Mouse (Mus musculus): Measurements from ENCODE around the gene Cyp2u1. TPM values are rescaled to one million over a fixed set of nuclear protein-coding genes. Genes with fewer than 3 reads are reported as not detected.

The Cyp2u1 gene
- polyA plus RNA-seq, 1 experiment from 2014 or later = 3.1 TPM

GRCm38 (mm10) chr3:131250283-131250682, 52.7 kb downstream of the Cyp2u1 start:
- H3K27ac ChIP-seq (replicated peaks) = no peak overlapping the region
- ATAC-seq (ENCODE audit: low FRiP score, low read depth) = no peak
- no peaks in the 10 kb centered on the region for H3K36me3 ChIP-seq
- no peak overlapping the region for H3K4me3 ChIP-seq
- 89% methylated on average over 2 of the region's 2 CpGs for WGBS
- no peak overlapping the region for H3K4me2 ChIP-seq (replicated peaks)
- H3K9ac ChIP-seq (replicated peaks) = no peak overlapping the region
- H3K9me3 ChIP-seq = no peaks in the 10 kb centered on the region
- no peaks in the 10 kb centered on the region for H3K27me3 ChIP-seq
- no peaks in the 10 kb centered on the region for H3K4me1 ChIP-seq

- H3K4me1 ChIP-seq = no peaks in the 10 kb centered on the region
- no peaks in the 10 kb centered on the region for H3K27me3 ChIP-seq
- no peak overlapping the region for H3K4me2 ChIP-seq (replicated peaks)
- no peaks in the 10 kb centered on the region for H3K9me3 ChIP-seq
- no peak overlapping the region for H3K27ac ChIP-seq (replicated peaks)
- WGBS = 91% methylated on average over 10 of the region's 10 CpGs
- no peak overlapping the region for H3K4me3 ChIP-seq
- no peak for ATAC-seq (ENCODE audit: low FRiP score, low read depth)
- H3K9ac ChIP-seq (replicated peaks) = no peak overlapping the region
- H3K36me3 ChIP-seq = no peaks in the 10 kb centered on the region
Measured at GRCm38 (mm10) chr3:131248444-131248843, 54.6 kb downstream of the Cyp2u1 start.

GRCm38 (mm10) chr3:131247851-131248250, 55.2 kb downstream of the Cyp2u1 start:
- Histone ChIP-seq H3K27me3 (no peaks in the 10 kb centered on the region), H3K36me3 (no peaks in the 10 kb centered on the region), H3K27ac (replicated peaks) (no peak overlapping the region), H3K4me3 (no peak overlapping the region), H3K9ac (replicated peaks) (no peak overlapping the region), H3K4me2 (replicated peaks) (no peak overlapping the region), H3K9me3 (no peaks in the 10 kb centered on the region), H3K4me1 (no peaks in the 10 kb centered on the region)
- ATAC-seq (ENCODE audit: low FRiP score, low read depth) = no peak
- 83% methylated on average over 5 of the region's 5 CpGs for WGBS

- H3K9ac ChIP-seq (replicated peaks) = no peak overlapping the region
- no peaks in the 10 kb centered on the region for H3K27me3 ChIP-seq
- WGBS = 74% methylated on average over 6 of the region's 6 CpGs
- no peaks in the 10 kb centered on the region for H3K9me3 ChIP-seq
- H3K4me2 ChIP-seq (replicated peaks) = no peak overlapping the region
- no peak overlapping the region for H3K27ac ChIP-seq (replicated peaks)
- H3K4me1 ChIP-seq = no peaks in the 10 kb centered on the region
- H3K4me3 ChIP-seq = no peak overlapping the region
- H3K36me3 ChIP-seq = no peaks in the 10 kb centered on the region; the same call in 1 of the 2 replicates
- no peak for ATAC-seq (ENCODE audit: low FRiP score, low read depth)
Measured at GRCm38 (mm10) chr3:131247447-131247846, 55.6 kb downstream of the Cyp2u1 start.

DNA sequence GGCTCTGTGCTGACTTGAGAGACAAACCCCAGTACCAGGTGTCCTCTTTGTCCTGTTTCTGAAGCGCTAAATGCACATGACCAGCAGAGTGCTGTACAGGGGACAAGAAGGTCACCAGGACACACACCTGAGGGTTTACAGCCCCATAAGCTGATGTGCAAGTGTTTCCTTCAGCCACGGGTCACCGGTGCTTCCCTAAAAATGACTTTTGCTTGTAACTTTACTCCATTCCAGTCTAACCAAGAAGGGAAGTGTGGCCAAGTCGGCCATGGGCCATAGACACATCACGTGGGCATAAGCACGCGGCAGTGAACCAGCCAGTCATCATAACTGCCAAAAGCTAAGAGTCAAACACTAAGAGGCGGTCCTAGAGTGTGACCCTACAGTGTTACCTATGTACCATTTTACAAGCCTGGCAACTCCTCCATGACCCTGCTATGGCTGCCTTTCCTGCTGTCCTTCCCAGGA, 56.4 kb downstream of the Cyp2u1 start:
- Histone ChIP-seq H3K27ac (replicated peaks) (no peak overlapping the region), H3K4me2 (replicated peaks) (no peak overlapping the region), H3K9ac (replicated peaks) (no peak overlapping the region), H3K4me3 (no peak overlapping the region), H3K9me3 (no peaks in the 10 kb centered on the region), H3K36me3 (no peaks in the 10 kb centered on the region; the same call in 1 of the 2 replicates), H3K27me3 (no peaks in the 10 kb centered on the region), H3K4me1 (no peaks in the 10 kb centered on the region)
- ATAC-seq (ENCODE audit: low FRiP score, low read depth) = no peak
- WGBS = 93% methylated on average over 8 of the region's 8 CpGs

GRCm38 (mm10) chr3:131245766-131246578, 57.1 kb downstream of the Cyp2u1 start:
- Histone ChIP-seq H3K36me3 (peaks cover 3% of the 10 kb centered on the region), H3K9ac (replicated peaks) (no peak overlapping the region), H3K4me1 (no peaks in the 10 kb centered on the region), H3K4me2 (replicated peaks) (no peak overlapping the region), H3K27me3 (no peaks in the 10 kb centered on the region), H3K27ac (replicated peaks) (no peak overlapping the region), H3K9me3 (no peaks in the 10 kb centered on the region), H3K4me3 (no peak overlapping the region)
- WGBS = 64% methylated on average over 11 of the region's 11 CpGs
- ATAC-seq (ENCODE audit: low FRiP score, low read depth) = peak; percentile 60

Other genes with a start within 250 kb of the Cyp2u1 start
- 97.0 and 103 TPM in 2 replicates for gene Lef1, start 192.8 kb downstream of the Cyp2u1 start, polyA plus RNA-seq (2016; fragmentation: Nextera tagmentation; extraction: Ambion mirVana)
- gene Hadh, start 31.1 kb downstream of the Cyp2u1 start, polyA plus RNA-seq (2016; fragmentation: Nextera tagmentation; extraction: Ambion mirVana) = 48.2 and 49.0 TPM in 2 replicates
- 0.93 and 1.4 TPM in 2 replicates for gene Sgms2, start 188.2 kb upstream of the Cyp2u1 start, polyA plus RNA-seq (2016; fragmentation: Nextera tagmentation; extraction: Ambion mirVana)

All from midbrain, embryonic 12.5 days (tissue).